Mouse (Mus musculus): ENCODE results near the gene Cir1.

Gene Cir1

GRCm38 (mm10) chr2:73312152-73313116 is at the start of gene Cir1, which contains the start of gene Scrn3:
Gene Cir1, minus strand, starts transcription at chr2:73312701.
Gene Scrn3, plus strand, starts transcription at chr2:73312601.
- CTCF ChIA-PET, result interaction anchor here (0.6 to 1.0 kb wide), 5 partner anchors 26 to 897 kb away, joined by 3 to 8 read pairs (median 3); no protein-coding TSS in a partner anchor
- POLR2A ChIA-PET, result interaction anchor here (0.6 to 2.8 kb wide), 41 partner anchors 9 to 532 kb away, joined by 3 to 27 read pairs (median 4); partner anchors contain the start of genes Gpr155 (in 3 of the 4) and Sp3 (in 2 of the 4)

DNA sequence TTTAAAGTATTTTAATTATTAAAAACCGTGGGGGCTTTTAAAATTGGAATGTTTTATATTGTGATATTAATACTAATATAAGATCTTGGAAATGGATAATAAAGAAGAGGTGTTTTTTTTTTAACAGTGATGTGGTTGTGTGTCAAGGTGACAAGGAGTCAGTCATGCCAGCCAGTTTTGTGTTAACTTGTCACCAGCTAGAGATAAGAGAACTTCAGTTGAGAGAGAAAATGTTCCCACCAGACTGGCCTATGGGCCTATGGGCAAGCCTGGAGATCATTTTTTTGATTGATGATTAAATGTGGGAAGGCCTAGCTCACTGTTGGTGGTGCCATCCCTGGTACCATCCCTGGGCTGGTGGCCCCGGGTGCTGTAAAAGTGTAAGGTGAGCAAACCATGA is 48.0 kb upstream of the Cir1 start:
- ChIA-PET POLR2A (no interaction called here), CTCF (no interaction called here)

DNA sequence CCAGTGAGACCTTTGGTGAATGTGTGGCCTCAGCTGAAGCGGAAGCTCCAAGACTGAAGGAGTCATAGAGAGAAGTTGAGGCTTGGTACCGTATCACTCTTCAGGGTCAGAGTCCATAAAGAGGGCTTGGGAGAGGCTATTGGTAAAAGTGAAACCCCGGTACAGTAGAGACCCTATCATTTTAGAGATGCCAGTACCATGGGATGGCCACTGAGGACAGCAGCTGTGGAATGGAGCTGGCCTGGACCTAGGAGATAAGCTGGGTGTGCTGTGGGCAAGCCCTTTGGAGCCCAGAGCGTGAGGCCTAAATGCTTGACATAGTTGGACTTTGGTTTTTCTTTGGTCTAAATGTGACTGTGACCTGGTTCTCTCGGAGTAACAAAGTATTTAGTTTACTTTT is 47.4 kb upstream of the Cir1 start:
- POLR2A ChIA-PET, result interaction anchor here in 2 of 4 experiments (0.6 to 1.2 kb wide), 2 partner anchors 24 to 656 kb away, joined by 3 read pairs; no protein-coding TSS in a partner anchor
- CTCF ChIA-PET, result interaction anchor here in 2 of 4 experiments (0.5 to 0.6 kb wide), 3 partner anchors 10 to 97 kb away, joined by 3 to 4 read pairs (median 3); no protein-coding TSS in a partner anchor

- ChIA-PET CTCF (no interaction called here), POLR2A (interaction anchor here in 2 of 4 experiments (0.7 to 1.3 kb wide), 3 partner anchors 30 to 1984 kb away, joined by 3 to 4 read pairs (median 3); partner anchors contain the start of gene Gpr155 (in 1 of the 2))
Measured at GRCm38 (mm10) chr2:73357004-73357403, 44.5 kb upstream of the Cir1 start.

DNA sequence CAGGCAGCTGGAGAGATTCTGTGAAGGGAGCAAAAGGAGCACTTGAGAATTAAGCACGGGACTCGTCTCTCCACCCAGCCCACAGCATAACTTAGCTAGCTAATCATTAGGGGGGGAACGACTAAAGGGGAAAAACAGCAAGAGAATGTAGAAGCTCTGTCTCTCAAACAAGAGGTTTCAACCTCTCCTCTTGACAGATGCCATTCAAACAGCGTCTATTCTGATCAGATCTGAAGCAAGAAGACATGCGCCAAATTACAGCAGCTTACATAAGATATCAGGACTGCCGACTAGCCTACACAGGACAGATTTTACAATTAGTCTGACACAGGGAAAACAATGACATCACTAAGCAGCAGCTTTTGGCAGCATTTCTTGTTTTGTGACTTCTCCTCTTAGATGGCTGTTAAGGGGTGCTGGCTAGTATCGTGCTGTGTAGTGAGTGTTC is 39.5 kb upstream of the Cir1 start:
- ChIA-PET CTCF (interaction anchor here in 1 of 4 experiments (0.5 kb wide), 1 partner anchor 107 kb away, joined by 6 read pairs; no protein-coding TSS in a partner anchor), POLR2A (interaction anchor here in 2 of 4 experiments (0.6 to 1.6 kb wide), 2 partner anchors 34 to 49 kb away, joined by 3 read pairs; partner anchors contain the start of gene Gpr155 (in 1 of the 2))

DNA sequence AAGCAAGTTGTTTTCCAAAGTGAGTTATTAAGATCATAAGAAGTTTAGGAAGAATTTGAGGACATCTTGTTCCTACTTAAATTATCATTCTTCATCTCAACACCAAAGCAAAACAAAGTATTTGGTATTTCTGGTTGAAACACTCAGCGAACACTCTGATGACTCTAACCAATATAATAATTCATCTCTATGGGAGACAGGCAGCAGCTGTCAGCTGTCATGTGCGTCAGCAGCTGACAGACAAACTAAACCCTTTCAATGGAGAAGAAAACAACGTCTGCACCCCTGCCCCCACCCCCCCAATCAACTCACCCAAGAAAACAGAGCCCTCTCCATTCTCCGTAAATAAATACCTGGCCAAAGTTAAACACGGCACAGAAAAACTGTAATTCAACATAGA is 39.0 kb upstream of the Cir1 start:
- ChIA-PET CTCF (no interaction called here), POLR2A (interaction anchor here in 1 of 4 experiments (1.6 kb wide), 1 partner anchor 35 kb away, joined by 3 read pairs; the partner anchor contains the start of gene Gpr155)

- CTCF ChIA-PET, result interaction anchor here in 1 of 4 experiments (1.5 kb wide), 1 partner anchor 15 kb away, joined by 3 read pairs; no protein-coding TSS in a partner anchor
Measured at GRCm38 (mm10) chr2:73348221-73348620, 35.7 kb upstream of the Cir1 start.

DNA sequence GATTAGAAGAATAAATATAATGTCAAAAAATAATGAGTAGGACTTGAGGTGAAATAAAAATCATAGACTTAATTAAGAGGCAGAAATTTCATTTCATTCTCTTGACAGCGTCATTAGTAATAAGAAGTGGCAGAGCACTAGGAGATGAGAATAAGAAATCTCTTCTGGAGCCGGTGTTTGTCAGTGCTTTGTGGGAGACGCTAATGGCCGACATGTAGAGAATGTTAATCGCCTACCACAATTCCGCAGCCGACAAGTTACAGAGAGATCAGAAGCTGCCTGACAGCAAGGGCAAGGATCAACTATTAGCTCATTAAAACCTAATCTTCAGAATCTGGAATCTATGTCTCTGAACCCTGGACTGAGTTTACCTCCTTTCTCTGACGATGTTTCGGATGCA is 35.3 kb upstream of the Cir1 start:
- ChIA-PET POLR2A (no interaction called here), CTCF (interaction anchor here in 1 of 4 experiments (1.5 kb wide), 1 partner anchor 16 kb away, joined by 3 read pairs; no protein-coding TSS in a partner anchor)

More at GRCm38 (mm10) chr2:73348221-73348620, 35.7 kb upstream of the Cir1 start:
- POLR2A ChIA-PET, result no interaction called here

GRCm38 (mm10) chr2:73347136-73347535 is 34.6 kb upstream of the Cir1 start:
- ChIA-PET POLR2A (no interaction called here), CTCF (no interaction called here)

DNA sequence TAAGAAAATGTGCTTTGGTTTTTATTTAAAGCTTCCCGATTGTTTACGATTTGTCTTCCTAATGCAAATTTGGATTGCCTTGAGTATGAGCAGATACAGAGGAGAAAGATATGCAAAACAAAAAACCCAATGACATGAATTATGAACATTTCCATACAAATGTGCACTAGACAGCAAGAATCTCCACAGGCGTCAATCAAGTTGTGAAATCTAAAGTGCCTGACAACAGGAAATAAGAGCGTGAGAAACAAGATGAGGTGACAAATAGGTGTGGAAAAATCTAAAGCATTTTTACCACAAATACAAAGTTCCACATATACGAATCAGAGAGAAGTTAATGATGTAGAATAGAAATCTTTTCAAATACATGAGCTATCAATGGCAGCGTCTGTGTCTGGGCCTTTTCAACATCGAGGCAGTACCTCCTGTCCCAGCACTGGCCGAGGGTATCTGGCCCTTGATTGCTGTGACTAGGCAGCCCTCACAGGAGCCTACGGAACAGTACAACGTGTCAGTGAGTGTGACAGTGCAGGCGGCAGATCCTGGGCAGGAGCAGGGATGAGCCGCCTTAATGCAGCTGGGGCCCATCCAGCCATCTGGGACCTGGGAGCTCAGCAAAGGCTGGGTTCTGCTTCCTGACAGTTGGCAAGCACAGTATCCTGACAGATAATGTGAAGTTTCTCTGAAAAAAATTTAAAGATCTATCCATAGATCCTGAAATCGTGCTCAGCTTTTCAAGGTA is 34.0 kb upstream of the Cir1 start:
- ChIA-PET CTCF (interaction anchor here in 1 of 4 experiments (0.5 kb wide), 1 partner anchor 237 kb away, joined by 6 read pairs; no protein-coding TSS in a partner anchor), POLR2A (interaction anchor here in 1 of 4 experiments (1.5 kb wide), 1 partner anchor 64 kb away, joined by 3 read pairs; no protein-coding TSS in a partner anchor)

DNA sequence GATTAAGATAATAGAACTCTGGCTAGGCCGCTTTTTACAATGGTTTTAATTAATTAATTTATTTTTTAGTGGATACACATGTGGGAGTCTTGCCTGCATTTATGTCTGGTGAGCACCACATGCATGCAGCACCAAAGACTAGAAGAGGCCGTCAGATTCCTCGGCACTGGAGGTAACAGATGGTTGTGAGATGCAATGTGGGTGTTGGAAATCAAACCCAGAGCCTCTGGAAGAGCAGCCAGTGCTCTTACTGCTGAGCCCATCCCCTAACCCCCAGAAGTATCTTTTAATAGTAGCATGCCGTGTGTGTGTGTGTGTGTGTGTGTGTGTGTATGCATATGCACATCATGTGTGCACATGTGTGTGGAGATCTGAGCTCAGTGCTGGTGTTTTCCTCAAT is 32.7 kb upstream of the Cir1 start:
- POLR2A ChIA-PET, result interaction anchor here in 2 of 4 experiments (0.7 to 1.5 kb wide), 3 partner anchors 16 to 66 kb away, joined by 3 to 5 read pairs (median 3); partner anchors contain the start of genes Cir1 (in 1 of the 2) and Scrn3 (in 1 of the 2)
- CTCF ChIA-PET, result interaction anchor here in 2 of 4 experiments (0.6 to 0.7 kb wide), 2 partner anchors 99 to 1533 kb away, joined by 3 to 4 read pairs; no protein-coding TSS in a partner anchor

DNA sequence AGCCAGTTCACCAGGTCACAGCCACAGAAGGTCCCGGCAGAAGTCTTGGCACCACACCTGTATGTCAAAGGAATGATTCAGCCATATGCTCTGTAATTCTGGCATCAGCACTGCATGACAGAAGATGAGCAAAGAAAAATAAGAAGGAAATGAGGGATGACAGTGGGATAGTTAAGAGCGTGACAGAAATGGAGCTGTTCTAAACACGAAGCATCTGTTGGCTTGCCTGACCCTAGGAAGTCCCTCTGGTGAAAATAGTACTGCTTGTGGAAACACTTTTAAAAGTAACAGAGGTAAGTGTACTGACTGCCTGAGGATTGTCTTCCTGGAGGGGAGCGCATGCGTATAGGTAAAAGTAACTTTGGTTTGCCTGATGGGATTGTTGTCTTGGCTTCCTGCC is 31.2 kb upstream of the Cir1 start:
- ChIA-PET CTCF (no interaction called here), POLR2A (no interaction called here)

DNA sequence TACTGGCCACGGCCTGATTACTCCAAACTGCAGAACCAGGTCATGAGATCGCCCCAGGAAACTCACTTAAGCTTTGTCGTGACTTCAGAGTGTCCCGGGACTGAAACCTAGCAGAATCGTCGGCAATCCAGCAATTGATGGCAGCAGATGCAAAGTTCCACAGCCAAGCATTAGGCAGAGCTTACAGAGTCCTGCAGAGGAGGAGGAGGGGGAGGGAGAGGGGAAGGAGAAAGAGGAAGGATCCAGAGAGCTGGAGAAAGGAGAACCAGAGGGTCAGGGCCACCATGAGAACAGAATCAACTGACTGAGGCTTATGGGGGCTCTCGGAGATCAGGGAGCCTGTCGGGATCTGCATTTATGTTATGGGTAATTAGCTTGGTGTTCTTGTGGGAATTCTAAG is 25.9 kb upstream of the Cir1 start:
- POLR2A ChIA-PET, result no interaction called here
- CTCF ChIA-PET, result no interaction called here

DNA sequence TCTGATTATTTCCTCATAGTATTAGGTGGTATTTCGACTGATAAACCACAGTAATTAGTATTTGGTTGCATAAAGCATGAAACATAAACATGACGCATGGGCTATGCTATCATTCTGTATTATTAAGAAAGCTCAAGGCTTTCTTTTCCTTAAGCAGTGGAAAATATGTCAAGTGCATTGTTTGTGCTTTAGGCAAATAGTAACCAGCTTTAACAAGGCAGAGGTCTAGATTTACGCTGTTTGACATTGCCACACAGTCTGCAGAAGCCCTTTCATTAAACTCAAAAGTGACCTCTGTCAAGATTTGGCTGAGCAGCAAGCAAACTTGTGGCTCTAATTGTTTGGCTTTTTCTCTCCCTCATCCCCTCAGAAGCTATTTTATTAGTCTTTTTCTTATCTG is 23.4 kb upstream of the Cir1 start:
- CTCF ChIA-PET, result no interaction called here

DNA sequence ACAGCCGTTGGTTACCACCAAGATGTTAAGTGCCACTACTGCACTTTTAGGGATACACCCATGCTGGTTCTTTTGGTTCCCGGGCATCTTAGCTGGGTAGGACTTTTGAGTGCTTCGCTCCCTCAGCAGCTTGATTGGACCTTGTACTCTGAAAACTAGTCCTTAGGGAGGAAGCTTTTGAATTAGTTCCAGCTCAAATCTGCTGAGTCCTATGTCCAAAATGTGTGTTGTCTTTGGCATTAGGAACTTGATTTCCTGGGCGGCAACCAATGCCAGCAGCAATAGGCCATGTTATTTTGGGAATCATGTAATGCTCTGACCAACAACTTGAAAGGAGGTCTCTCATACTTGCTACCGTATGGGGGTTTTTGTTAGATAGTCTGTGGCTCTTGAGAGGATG is 13.4 kb upstream of the Cir1 start:
- CTCF ChIA-PET, result interaction anchor here in 1 of 4 experiments (0.6 kb wide), 1 partner anchor 183 kb away, joined by 3 read pairs; no protein-coding TSS in a partner anchor
- POLR2A ChIA-PET, result interaction anchor here in 1 of 4 experiments (1.8 kb wide), 1 partner anchor 13 kb away, joined by 5 read pairs; the partner anchor contains the start of genes Cir1 and Scrn3

More for the DNA sequence above, 23.4 kb upstream of the Cir1 start:
- POLR2A ChIA-PET, result interaction anchor here in 1 of 4 experiments (1.1 to 1.4 kb wide), 2 partner anchors 8 to 23 kb away, joined by 3 read pairs; no protein-coding TSS in a partner anchor

GRCm38 (mm10) chr2:73322991-73323390 is 10.5 kb upstream of the Cir1 start:
- CTCF ChIA-PET, result interaction anchor here in 2 of 4 experiments (0.8 to 1.0 kb wide), 2 partner anchors 44 to 46 kb away, joined by 3 to 4 read pairs; no protein-coding TSS in a partner anchor
- POLR2A ChIA-PET, result interaction anchor here (0.7 to 3.2 kb wide), 5 partner anchors 10 to 599 kb away, joined by 3 to 19 read pairs (median 5); partner anchors contain the start of genes Cir1 (in 4 of the 4) and Scrn3 (in 4 of the 4)

- CTCF ChIA-PET, result no interaction called here
- POLR2A ChIA-PET, result interaction anchor here in 1 of 4 experiments (0.6 kb wide), 1 partner anchor 372 kb away, joined by 8 read pairs; no protein-coding TSS in a partner anchor
Measured at GRCm38 (mm10) chr2:73319218-73319617, 6.7 kb upstream of the Cir1 start.

DNA sequence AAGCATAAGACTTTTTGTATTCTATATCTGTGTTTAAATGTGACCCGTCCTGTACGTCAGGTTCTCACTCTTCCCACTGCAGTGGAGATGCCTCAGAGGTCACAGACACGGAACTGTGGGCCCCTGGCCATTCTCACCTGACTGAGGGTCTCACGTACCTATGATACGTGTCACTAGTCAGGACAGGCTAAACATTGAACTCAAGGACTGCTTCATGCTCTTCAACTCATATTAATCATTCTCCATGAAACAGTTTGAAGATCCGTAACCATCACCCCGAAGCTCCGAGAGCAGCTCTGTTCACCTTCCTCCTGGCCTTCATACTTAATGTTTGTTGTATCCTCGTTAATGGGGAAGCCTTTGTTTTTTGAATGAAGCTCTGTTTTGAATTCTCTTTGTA is 4.9 kb upstream of the Cir1 start:
- CTCF ChIA-PET, result interaction anchor here in 1 of 4 experiments (0.7 kb wide), 1 partner anchor 93 kb away, joined by 8 read pairs; no protein-coding TSS in a partner anchor
- POLR2A ChIA-PET, result interaction anchor here in 2 of 4 experiments (0.7 kb wide), 2 partner anchors 39 to 44 kb away, joined by 3 read pairs; no protein-coding TSS in a partner anchor
